Mouse (Mus musculus): ENCODE results near the gene Zbtb32.

DNA sequence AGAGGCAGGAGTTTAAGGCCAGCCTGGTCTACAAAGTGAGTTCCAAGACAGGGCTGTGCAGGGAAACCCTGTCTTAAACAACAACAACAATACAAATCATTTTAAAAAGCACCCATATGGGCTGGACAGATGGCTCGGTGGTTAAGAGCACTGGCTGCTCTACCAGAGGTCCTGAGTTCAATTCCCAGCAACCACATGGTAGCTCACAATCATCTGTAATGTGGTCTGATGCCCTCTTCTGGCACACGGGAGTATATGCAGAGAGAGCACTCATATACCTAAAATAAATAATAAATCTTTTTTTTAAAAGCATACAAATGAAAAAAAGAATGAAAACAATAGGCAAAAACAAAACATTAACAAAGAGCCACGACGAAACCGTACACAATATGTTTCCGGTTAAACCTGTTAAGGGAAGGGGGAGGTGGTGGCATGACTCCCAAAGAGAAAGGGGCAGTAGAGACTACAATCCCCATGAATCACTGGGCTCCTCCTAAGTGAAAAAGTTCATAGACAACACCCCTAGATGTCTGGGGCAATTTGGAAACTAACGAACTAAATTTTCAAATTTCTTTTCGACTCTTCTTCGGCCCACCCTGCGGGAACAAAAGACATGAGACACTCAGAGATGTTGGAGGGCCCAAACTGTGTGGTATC is 47.1 kb downstream of the Zbtb32 start:
- TF ChIP-seq CTCF (IDR thresholded peaks at IDR 0.05; ENCODE audit: extremely low read depth, insufficient read length, insufficient replicate concordance, low read depth, low read length) (peak; percentile 41; the same call in 1 of the 2 replicates), POLR2A (IDR thresholded peaks at IDR 0.05; ENCODE audit: low read depth, low read length) (no peak)

Measured in small intestine, adult 2 months (tissue).